Mouse (Mus musculus): ENCODE measurements around the gene Krt79.

- TF ChIP-seq CTCF (IDR thresholded peaks at IDR 0.05; ENCODE audit: low read depth): no peak
- no peak for TF ChIP-seq EP300 (IDR thresholded peaks at IDR 0.05; ENCODE audit: low read depth)
Observed at GRCm38 (mm10) chr15:101976023-101976422, 35.9 kb upstream of the Krt79 start.
